Mouse (Mus musculus): ENCODE measurements around the gene Krt78.
"Not testable (repeated sequence)": the region's sequence is repeated elsewhere in the genome, so short reads cannot be mapped to it uniquely, and the experiment has no call there.

The Krt78 gene

GRCm38 (mm10) chr15:101954187-101954586, at the start of gene Krt78:
Gene Krt78 (minus strand): TSS chr15:101954287.
- no peak for DNase-seq (ENCODE audit: low read depth, low spot score)

- DNase-seq (ENCODE audit: low read depth, low spot score): no peak
Observed at GRCm38 (mm10) chr15:102003516-102003915, 49.4 kb upstream of the Krt78 start.

GRCm38 (mm10) chr15:102002646-102003488, 48.8 kb upstream of the Krt78 start:
- DNase-seq (ENCODE audit: low read depth, low spot score): no peak

GRCm38 (mm10) chr15:101999676-102000335, 45.7 kb upstream of the Krt78 start:
- no peak for DNase-seq (ENCODE audit: low read depth, low spot score)

- no peak for DNase-seq (ENCODE audit: low read depth, low spot score)
Observed at GRCm38 (mm10) chr15:101999156-101999555, 45.1 kb upstream of the Krt78 start.

- not testable (repeated sequence) for DNase-seq (ENCODE audit: low read depth, low spot score)
Observed at GRCm38 (mm10) chr15:101996450-101997078, 42.5 kb upstream of the Krt78 start.

- DNase-seq (ENCODE audit: low read depth, low spot score): peak; percentile 64
Observed at GRCm38 (mm10) chr15:101995484-101996236, 41.6 kb upstream of the Krt78 start.

GRCm38 (mm10) chr15:101994365-101994764, 40.3 kb upstream of the Krt78 start:
- DNase-seq (ENCODE audit: low read depth, low spot score): no peak

GRCm38 (mm10) chr15:101990946-101991345, 36.9 kb upstream of the Krt78 start:
- no peak for DNase-seq (ENCODE audit: low read depth, low spot score)

- no peak for DNase-seq (ENCODE audit: low read depth, low spot score)
Observed at GRCm38 (mm10) chr15:101988714-101989113, 34.6 kb upstream of the Krt78 start.

- DNase-seq (ENCODE audit: low read depth, low spot score): peak; percentile 96
Observed at GRCm38 (mm10) chr15:101988119-101988518, 34.0 kb upstream of the Krt78 start.

- DNase-seq (ENCODE audit: low read depth, low spot score): no peak
Observed at GRCm38 (mm10) chr15:101984746-101985145, 30.7 kb upstream of the Krt78 start.

GRCm38 (mm10) chr15:101983949-101984601, 30.0 kb upstream of the Krt78 start:
- DNase-seq (ENCODE audit: low read depth, low spot score): peak; percentile 100

- DNase-seq (ENCODE audit: low read depth, low spot score): no peak
Observed at GRCm38 (mm10) chr15:101983315-101983948, 29.3 kb upstream of the Krt78 start.

- DNase-seq (ENCODE audit: low read depth, low spot score): no peak
Observed at GRCm38 (mm10) chr15:101980849-101981248, 26.8 kb upstream of the Krt78 start.

GRCm38 (mm10) chr15:101977043-101977726, 23.1 kb upstream of the Krt78 start:
- peak; percentile 92 for DNase-seq (ENCODE audit: low read depth, low spot score)

- peak; percentile 54 for DNase-seq (ENCODE audit: low read depth, low spot score)
Observed at GRCm38 (mm10) chr15:101976641-101977040, 22.6 kb upstream of the Krt78 start.

- DNase-seq (ENCODE audit: low read depth, low spot score): peak; percentile 69
Observed at GRCm38 (mm10) chr15:101976023-101976422, 21.9 kb upstream of the Krt78 start.

- no peak for DNase-seq (ENCODE audit: low read depth, low spot score)
Observed at GRCm38 (mm10) chr15:101974083-101974845, 20.2 kb upstream of the Krt78 start.

Measured in 3T3-L1 (cell line).